Mouse (Mus musculus) heart, embryonic 13.5 days (tissue): ENCODE measurements around the gene Bdnf. TPM values are rescaled to one million over a fixed set of nuclear protein-coding genes. Genes with fewer than 3 reads are reported as not detected.

Experiments used
- polyA plus RNA-seq: library from polyadenylated mRNA; unstranded; fragments of >200 nt; fragmentation: Nextera tagmentation; extraction: Ambion mirVana; gene quantifications from 2 replicates; pipeline ENCODE4 v1.2.1, GENCODE M21; 2015

Bdnf gene
- polyA plus RNA-seq, 1 experiment from 2014 or later: 0.75 TPM

Other genes with a start within 250 kb of the Bdnf start
- 35.5 and 35.7 TPM in 2 replicates for gene Lin7c, start 216.2 kb downstream of the Bdnf start, polyA plus RNA-seq
- 9.9 and 10.8 TPM in 2 replicates for gene Lgr4, start 242.9 kb downstream of the Bdnf start, polyA plus RNA-seq